Comparison of ENCODE assay signal across 19 mouse cellular contexts in genomic region chr17:74912995-74913394, GRCm38 (mm10).
DNase-seq lines count a peak whose midpoint lies in the region; ATAC-seq and TF ChIP-seq lines count a peak whose summit lies in the region.
"Had no signal": no experiment of that assay in that cellular context is flagged by ENCODE, and none has a peak within 500 bp of the region (broad histone marks: within the 10 kb centered on the region; RNA-seq: fewer than 3 reads in every experiment).

No protein-coding gene starts in this region.

- H3K27ac ChIP-seq in stomach, embryonic 14.5 days (ENCODE audit: low read length) = no peak overlapping the region
- H3K27ac ChIP-seq in stomach, postnatal 0 days (replicated peaks) = no peak overlapping the region
- H3K27ac ChIP-seq in hindbrain, embryonic 12.5 days = no peak overlapping the region
- H3K27ac ChIP-seq: embryonic facial prominence, embryonic 13.5 days; forebrain, embryonic 12.5 days; heart, adult 2 months had no signal

- no peak overlapping the region for H3K9ac ChIP-seq in stomach, embryonic 14.5 days (replicated peaks; ENCODE audit: low read depth, low read length)
- H3K9ac ChIP-seq in stomach, postnatal 0 days (ENCODE audit: low read length) = no peak overlapping the region
- no peak overlapping the region for H3K9ac ChIP-seq in hindbrain, embryonic 12.5 days
- H3K9ac ChIP-seq: embryonic facial prominence, embryonic 13.5 days; forebrain, embryonic 12.5 days; heart, embryonic 12.5 days had no signal

- no peak overlapping the region for H3K4me2 ChIP-seq in stomach, embryonic 14.5 days (replicated peaks; ENCODE audit: low read depth, low read length)
- no peak overlapping the region for H3K4me2 ChIP-seq in stomach, postnatal 0 days (replicated peaks; ENCODE audit: low read depth)
- no peak overlapping the region for H3K4me2 ChIP-seq in hindbrain, embryonic 12.5 days (replicated peaks)
- H3K4me2 ChIP-seq: embryonic facial prominence, embryonic 13.5 days; forebrain, embryonic 12.5 days; heart, embryonic 12.5 days had no signal

- H3K4me1 ChIP-seq in stomach, embryonic 14.5 days (ENCODE audit: control insufficient read depth, insufficient read depth, low read length) = no peaks in the 10 kb centered on the region
- H3K4me1 ChIP-seq in stomach, postnatal 0 days (replicated peaks; ENCODE audit: control insufficient read depth, insufficient read depth) = no peaks in the 10 kb centered on the region
- no peaks in the 10 kb centered on the region for H3K4me1 ChIP-seq in hindbrain, embryonic 12.5 days
- H3K4me1 ChIP-seq: embryonic facial prominence, embryonic 13.5 days; forebrain, embryonic 12.5 days; heart, embryonic 12.5 days had no signal

- peak; percentile 85 for DNase-seq in adrenal gland, adult 2 months
- no peak for DNase-seq in adrenal gland, adult 18-20 months (ENCODE audit: low spot score in 2 of 2)
- DNase-seq in kidney, adult 9 months = peak; percentile 8
- DNase-seq in kidney, postnatal 25 days = no peak
- DNase-seq in stomach, postnatal 0 days (ENCODE audit: low spot score) = no peak
- DNase-seq in liver = no peak
- DNase-seq: cerebellum, adult 11-12 months; cerebellum, adult 9-11 months; cerebellum, postnatal 36 days; gastrocnemius, postnatal 10 days; heart, adult 2 months had no signal

- 90% methylated on average over 2 of the region's 2 CpGs for WGBS in stomach, embryonic 14.5 days
- WGBS in stomach, postnatal 0 days = 95% methylated on average over 2 of the region's 2 CpGs
- 93% methylated on average over 2 of the region's 2 CpGs for WGBS in hindbrain, embryonic 12.5 days

- no peaks in the 10 kb centered on the region; the same call in 1 of the 2 replicates for H3K9me3 ChIP-seq in stomach, embryonic 14.5 days (ENCODE audit: control insufficient read depth, low read depth, low read length)
- 0 out of 2 replicates have a peak, but pooled peaks cover 2% of the 10 kb centered on the region for H3K9me3 ChIP-seq in stomach, postnatal 0 days (ENCODE audit: control insufficient read depth, low read length)
- H3K9me3 ChIP-seq in hindbrain, embryonic 12.5 days (replicated peaks) = no peaks in the 10 kb centered on the region
- H3K9me3 ChIP-seq: forebrain, embryonic 12.5 days had no signal

- H3K36me3 ChIP-seq in stomach, embryonic 14.5 days (ENCODE audit: control insufficient read depth, insufficient read depth, low read length) = no peaks in the 10 kb centered on the region
- H3K36me3 ChIP-seq in stomach, postnatal 0 days (ENCODE audit: control insufficient read depth, insufficient read depth, low read length) = no peaks in the 10 kb centered on the region
- no peaks in the 10 kb centered on the region for H3K36me3 ChIP-seq in hindbrain, embryonic 12.5 days
- H3K36me3 ChIP-seq: forebrain, embryonic 12.5 days; heart, embryonic 12.5 days had no signal

- TF ChIP-seq EP300 in stomach, postnatal 0 days (optimal IDR thresholded peaks at IDR 0.05) = no peak

- H3K4me3 ChIP-seq in stomach, embryonic 14.5 days (ENCODE audit: low read depth, low read length) = no peak overlapping the region
- no peak overlapping the region for H3K4me3 ChIP-seq in stomach, postnatal 0 days (ENCODE audit: low read depth, low read length)
- H3K4me3 ChIP-seq in hindbrain, embryonic 12.5 days = no peak overlapping the region
- H3K4me3 ChIP-seq: embryonic facial prominence, embryonic 13.5 days; forebrain, embryonic 12.5 days; heart, adult 2 months; heart, embryonic 12.5 days had no signal

- H3K27me3 ChIP-seq in stomach, embryonic 14.5 days (ENCODE audit: control insufficient read depth, insufficient read depth, low read length) = no peaks in the 10 kb centered on the region
- no peaks in the 10 kb centered on the region for H3K27me3 ChIP-seq in stomach, postnatal 0 days (ENCODE audit: control insufficient read depth, insufficient read depth, low read length)
- H3K27me3 ChIP-seq in hindbrain, embryonic 12.5 days = no peaks in the 10 kb centered on the region
- H3K27me3 ChIP-seq: embryonic facial prominence, embryonic 13.5 days; forebrain, embryonic 12.5 days; heart, embryonic 12.5 days had no signal

- TF ChIP-seq CTCF in stomach, postnatal 0 days (IDR thresholded peaks at IDR 0.05; ENCODE audit: low read depth) = no peak

- ATAC-seq in stomach, embryonic 14.5 days (ENCODE audit: insufficient number of reproducible peaks, insufficient read depth, low FRiP score, low read depth) = 0 out of 2 replicates have a peak, but pooled peaks have one; percentile 23
- no peak for ATAC-seq in stomach, postnatal 0 days (ENCODE audit: low FRiP score, low TSS enrichment)
- no peak for ATAC-seq in hindbrain, embryonic 12.5 days (ENCODE audit: low FRiP score)
- ATAC-seq: forebrain, embryonic 16.5 days; hindbrain, embryonic 16.5 days; inflammation-experienced regulatory T-cells, adult 6 months had no signal

Comparison
In these comparisons a context has a peak if more than half of its experiments do, and no peak if none do; other contexts are left out.
1. DNase-seq: peak in adrenal gland, adult 2 months (single experiment) and kidney, adult 9 months (single experiment); none in adrenal gland, adult 18-20 months (0 of 2), kidney, postnatal 25 days (0 of 2), stomach, postnatal 0 days (single experiment) and liver (single experiment).